Mouse (Mus musculus): Measurements from ENCODE around the gene Kcnq1.

GRCm38 (mm10) chr7:143460874-143461273 lies 354.7 kb downstream of the Kcnq1 start, which contains the start of gene Cdkn1c:
- no peak for TF ChIP-seq KAT2A (IDR thresholded peaks at IDR 0.05; ENCODE audit: insufficient replicate concordance, low read length)
- TF ChIP-seq CTCF (conservative IDR thresholded peaks at IDR 0.05 in 1 of 2, IDR thresholded peaks at IDR 0.05 in 1 of 2; ENCODE audit: low read depth in 2 of 2, low read length in 2 of 2), result no peak
- no peak for TF ChIP-seq MAX (IDR thresholded peaks at IDR 0.05; ENCODE audit: low read length)
- no peak for TF ChIP-seq JUN (IDR thresholded peaks at IDR 0.05; ENCODE audit: insufficient read depth, low read depth, low read length)
- TF ChIP-seq MXI1 (IDR thresholded peaks at IDR 0.05; ENCODE audit: low read depth, low read length), result no peak
- TF ChIP-seq IRF4 (IDR thresholded peaks at IDR 0.05; ENCODE audit: low read depth, low read length), result no peak
- TF ChIP-seq EP300 (IDR thresholded peaks at IDR 0.05; ENCODE audit: low read length), result no peak
- TF ChIP-seq POLR2A (IDR thresholded peaks at IDR 0.05; ENCODE audit: low read depth, low read length), result no peak
- no peak for TF ChIP-seq ZC3H11A (IDR thresholded peaks at IDR 0.05; ENCODE audit: low read depth, low read length)
